Mouse (Mus musculus) retina, postnatal 1 day (tissue): Measurements from ENCODE around the gene Gimap7.

Source experiments
- DNase-seq: peaks from one replicate; pipeline ENCODE4 v3.0.0-alpha.2; 2012

Gene Gimap7

GRCm38 (mm10) chr6:48742422-48743351 is 24.3 kb downstream of the Gimap7 start:
- peak; percentile 34 for DNase-seq

- no peak for DNase-seq
Observed at GRCm38 (mm10) chr6:48745490-48745889, 27.1 kb downstream of the Gimap7 start.

GRCm38 (mm10) chr6:48745959-48746889 is 27.8 kb downstream of the Gimap7 start, which contains the start of gene Gimap5:
Gene Gimap5 (plus strand): TSS chr6:48746197.
- DNase-seq: peak; percentile 46

- no peak for DNase-seq
Observed at GRCm38 (mm10) chr6:48747091-48747966, 28.9 kb downstream of the Gimap7 start.

- DNase-seq: peak; percentile 40
Observed at GRCm38 (mm10) chr6:48763567-48764270, 45.3 kb downstream of the Gimap7 start.

GRCm38 (mm10) chr6:48764496-48764895 is 46.1 kb downstream of the Gimap7 start:
- DNase-seq: no peak

GRCm38 (mm10) chr6:48768178-48768869 is 49.9 kb downstream of the Gimap7 start:
- DNase-seq: no peak

- DNase-seq: no peak
Observed at GRCm38 (mm10) chr6:48768933-48769332, 50.5 kb downstream of the Gimap7 start.

GRCm38 (mm10) chr6:48770696-48771095 is 52.3 kb downstream of the Gimap7 start, which contains the start of gene Gimap3:
Gene Gimap3 (minus strand): TSS chr6:48770851.
- DNase-seq: no peak

GRCm38 (mm10) chr6:48772030-48772429 is 53.6 kb downstream of the Gimap7 start:
- DNase-seq: peak; percentile 83
